Comparison of ENCODE assay signal across 8 mouse cellular contexts in the genomic region with DNA sequence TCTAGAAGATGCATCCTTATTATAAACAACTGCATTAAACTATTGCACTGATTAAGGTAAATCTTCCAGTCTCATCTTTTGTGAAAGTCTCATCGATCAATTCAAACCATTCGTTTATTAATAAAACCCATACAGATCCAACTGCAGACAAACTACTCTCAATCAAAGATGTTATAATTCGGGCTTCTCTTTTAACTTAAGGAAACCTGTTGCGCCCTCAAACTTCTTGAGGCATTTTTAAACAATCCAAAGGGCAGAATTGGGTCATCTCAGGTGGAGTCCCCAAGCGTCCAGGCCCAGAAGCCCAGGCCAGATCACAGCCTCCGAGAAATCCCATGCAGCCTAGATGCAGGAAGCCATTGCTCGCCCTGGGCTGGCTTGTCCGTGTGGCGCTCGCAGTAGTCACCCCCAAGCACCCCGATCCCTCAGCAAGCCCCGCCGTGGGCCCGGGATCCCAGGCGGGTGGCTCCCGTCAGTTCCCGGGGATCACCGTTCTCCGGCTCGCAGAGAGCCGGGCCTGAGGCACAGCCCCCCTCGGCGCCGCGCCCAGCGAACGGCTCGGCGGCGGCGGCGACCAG. TPM values are rescaled to one million over a fixed set of nuclear protein-coding genes. Genes with fewer than 3 reads are reported as not detected.
DNase-seq lines count a peak whose midpoint lies in the region; ATAC-seq and TF ChIP-seq lines count a peak whose summit lies in the region.

No protein-coding gene starts in this region.

- peak overlapping the region; percentile 95 for H3K27ac ChIP-seq in bone marrow, adult 2 months (ENCODE audit: control insufficient read depth, insufficient read depth, low read depth, low read length, poor library complexity)
- H3K27ac ChIP-seq in forebrain, embryonic 11.5 days (ENCODE audit: low read depth, low read length): peak overlapping the region; percentile 94
- H3K27ac ChIP-seq in lung, embryonic 16.5 days (ENCODE audit: low read length): peak overlapping the region; percentile 99
- H3K27ac ChIP-seq in olfactory bulb, adult 2 months (ENCODE audit: insufficient read depth, low read depth, low read length): 0 out of 2 replicates have a peak overlapping the region, but pooled peaks have one; percentile 20

- peak overlapping the region; percentile 61 for H3K4me3 ChIP-seq in bone marrow, adult 2 months (replicated peaks; ENCODE audit: control insufficient read depth, low read depth, low read length)
- peak overlapping the region; percentile 72 for H3K4me3 ChIP-seq in forebrain, embryonic 11.5 days (ENCODE audit: low read depth, low read length)
- peak overlapping the region; percentile 85 for H3K4me3 ChIP-seq in lung, embryonic 16.5 days (ENCODE audit: low read length)
- peak overlapping the region; percentile 92 for H3K4me3 ChIP-seq in olfactory bulb, adult 2 months (ENCODE audit: insufficient read depth, low read depth, low read length)

- H3K27me3 ChIP-seq in forebrain, embryonic 11.5 days (ENCODE audit: control insufficient read depth, insufficient read depth, low read length): no peaks in the 10 kb centered on the region
- no peaks in the 10 kb centered on the region for H3K27me3 ChIP-seq in lung, embryonic 16.5 days (ENCODE audit: control insufficient read depth, insufficient read depth, low read depth, low read length)

- H3K9me3 ChIP-seq in forebrain, embryonic 11.5 days (ENCODE audit: control insufficient read depth, low read length): no peaks in the 10 kb centered on the region
- H3K9me3 ChIP-seq in lung, embryonic 16.5 days (ENCODE audit: control insufficient read depth, low read length): no peaks in the 10 kb centered on the region

- peak overlapping the region; percentile 97 for H3K9ac ChIP-seq in forebrain, embryonic 11.5 days (ENCODE audit: low read length)
- H3K9ac ChIP-seq in lung, embryonic 16.5 days (ENCODE audit: low read length): peak overlapping the region; percentile 87

- no peaks in the 10 kb centered on the region for H3K36me3 ChIP-seq in forebrain, embryonic 11.5 days (ENCODE audit: control insufficient read depth, insufficient read depth, low read length)
- H3K36me3 ChIP-seq in lung, embryonic 16.5 days (ENCODE audit: control insufficient read depth, insufficient read depth, low read length): no peaks in the 10 kb centered on the region

- no peak; the same call in 1 of the 2 replicates for ATAC-seq in forebrain, embryonic 11.5 days (replicated peaks; ENCODE audit: low FRiP score)
- ATAC-seq in lung, embryonic 16.5 days (ENCODE audit: low read depth): no peak; the same call in 1 of the 2 replicates

- DNase-seq in gastrocnemius, adult 18-20 months (ENCODE audit: low spot score): peak; percentile 45
- DNase-seq in gastrocnemius, postnatal 14 days: no peak
- peak; percentile 74 for DNase-seq in 3134 (ENCODE audit: extremely low read depth, insufficient read length, low spot score)
- peak; percentile 78 for DNase-seq in forebrain, embryonic 11.5 days (ENCODE audit: low spot score)
- peak; percentile 53 for DNase-seq in induced T-regulatory cell, adult 2 months (ENCODE audit: low read depth)

- no peak for TF ChIP-seq POLR2A in bone marrow, adult 2 months (IDR thresholded peaks at IDR 0.05; ENCODE audit: borderline replicate concordance, control insufficient read depth, low read depth, low read length)
- TF ChIP-seq POLR2A in olfactory bulb, adult 2 months (IDR thresholded peaks at IDR 0.05; ENCODE audit: insufficient read depth, low read depth, low read length): no peak

- peaks cover 1% of the 10 kb centered on the region for H3K4me1 ChIP-seq in bone marrow, adult 2 months (ENCODE audit: control insufficient read depth, insufficient read depth, low read length)
- no peaks in the 10 kb centered on the region; the same call in 1 of the 2 replicates for H3K4me1 ChIP-seq in forebrain, embryonic 11.5 days (replicated peaks; ENCODE audit: control insufficient read depth, insufficient read depth, low read length)
- H3K4me1 ChIP-seq in lung, embryonic 16.5 days (replicated peaks; ENCODE audit: control insufficient read depth, insufficient read depth, low read length): peaks cover 14% of the 10 kb centered on the region
- H3K4me1 ChIP-seq in olfactory bulb, adult 2 months (ENCODE audit: control insufficient read depth, insufficient read depth, low read length): no peaks in the 10 kb centered on the region

- intact Hi-C loops in gastrocnemius, postnatal 14 days (cut with DNase I; ENCODE audit: low total_unique reads): no loop called here

- peak overlapping the region; percentile 79 for H3K4me2 ChIP-seq in forebrain, embryonic 11.5 days (ENCODE audit: low read depth, low read length, severe bottlenecking)
- H3K4me2 ChIP-seq in lung, embryonic 16.5 days (ENCODE audit: low read depth, low read length): peak overlapping the region; percentile 79

- TF ChIP-seq CTCF in bone marrow, adult 2 months (IDR thresholded peaks at IDR 0.05; ENCODE audit: control insufficient read depth, insufficient read depth, low read length): no peak
- TF ChIP-seq CTCF in olfactory bulb, adult 2 months (IDR thresholded peaks at IDR 0.05; ENCODE audit: insufficient read depth, low read depth, low read length): no peak

- 7% methylated on average over 32 of the region's 32 CpGs for WGBS in bone marrow, adult 2 months
- WGBS in forebrain, embryonic 11.5 days: 6% methylated on average over 32 of the region's 32 CpGs
- 5% methylated on average over 31 of the region's 32 CpGs for WGBS in lung, embryonic 16.5 days
- 5% methylated on average over 29 of the region's 32 CpGs for WGBS in olfactory bulb, adult 2 months

RNA-seq across cellular contexts. Expression of a gene that starts 0.5 kb away (rescaled TPM):
- 10 to 100 TPM; 24.6 to 28.9 TPM for total RNA-seq in gastrocnemius, adult 18-20 months (2021)
- 10 to 100 TPM; 21.0 to 23.9 TPM for total RNA-seq in gastrocnemius, postnatal 14 days (2021)
- 7.9 and 16.6 TPM in 2 replicates for polyA plus RNA-seq in bone marrow, adult 2 months (2011; ENCODE audit: insufficient read depth, insufficient read length, low replicate concordance, missing spikeins)
- 19.0 and 19.6 TPM in 2 replicates for polyA plus RNA-seq in forebrain, embryonic 11.5 days (2014; fragmentation: Nextera tagmentation; extraction: Ambion mirVana)
- 23.8 and 25.1 TPM in 2 replicates for polyA plus RNA-seq in lung, embryonic 16.5 days (2015; fragmentation: Nextera tagmentation; extraction: Ambion mirVana)
- polyA plus RNA-seq in olfactory bulb, adult 2 months (2012; ENCODE audit: insufficient read depth, insufficient read length, low replicate concordance, missing spikeins): not detected in 2 replicates

Comparison
In these comparisons a context has a peak if more than half of its experiments do, and no peak if none do; other contexts are left out.
1. H3K27ac ChIP-seq: peak in every context shown above with its lines; median percentile 99 in lung, embryonic 16.5 days; 95 in bone marrow, adult 2 months; 94 in forebrain, embryonic 11.5 days; 20 in olfactory bulb, adult 2 months.